Mouse (Mus musculus): ENCODE data around the gene Il34. TPM values are rescaled to one million over a fixed set of nuclear protein-coding genes. Genes with fewer than 3 reads are reported as not detected.
A peak's percentile ranks its signal among the peaks of the same experiment; 100 is the strongest.

Gene Il34
- polyA plus RNA-seq, 2 experiments from 2014 or later, result not detected

- ATAC-seq, result no peak
These were observed 100.1 kb downstream of the Il34 start for GRCm38 (mm10) chr8:110705391-110706287.

DNA sequence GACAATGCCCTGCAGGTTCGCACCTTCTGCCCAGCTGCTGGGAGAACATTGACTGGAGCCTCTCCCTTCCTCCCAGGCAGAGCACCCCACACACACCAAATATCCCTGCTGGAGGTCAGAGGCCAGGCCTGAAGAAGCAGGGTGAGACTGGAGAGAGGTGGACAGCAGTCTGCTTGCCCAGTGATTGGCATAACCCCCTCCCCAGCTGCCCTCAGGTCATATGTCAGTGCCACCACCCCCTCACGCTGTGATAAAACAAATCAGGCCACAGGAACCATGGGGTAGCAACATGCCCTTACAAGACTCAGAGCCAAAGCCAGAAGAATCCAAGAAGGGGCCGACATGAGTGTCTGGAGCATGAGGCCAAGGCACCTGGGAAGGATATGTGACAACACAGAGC lies 101.6 kb downstream of the Il34 start:
- ATAC-seq, result no peak

DNA sequence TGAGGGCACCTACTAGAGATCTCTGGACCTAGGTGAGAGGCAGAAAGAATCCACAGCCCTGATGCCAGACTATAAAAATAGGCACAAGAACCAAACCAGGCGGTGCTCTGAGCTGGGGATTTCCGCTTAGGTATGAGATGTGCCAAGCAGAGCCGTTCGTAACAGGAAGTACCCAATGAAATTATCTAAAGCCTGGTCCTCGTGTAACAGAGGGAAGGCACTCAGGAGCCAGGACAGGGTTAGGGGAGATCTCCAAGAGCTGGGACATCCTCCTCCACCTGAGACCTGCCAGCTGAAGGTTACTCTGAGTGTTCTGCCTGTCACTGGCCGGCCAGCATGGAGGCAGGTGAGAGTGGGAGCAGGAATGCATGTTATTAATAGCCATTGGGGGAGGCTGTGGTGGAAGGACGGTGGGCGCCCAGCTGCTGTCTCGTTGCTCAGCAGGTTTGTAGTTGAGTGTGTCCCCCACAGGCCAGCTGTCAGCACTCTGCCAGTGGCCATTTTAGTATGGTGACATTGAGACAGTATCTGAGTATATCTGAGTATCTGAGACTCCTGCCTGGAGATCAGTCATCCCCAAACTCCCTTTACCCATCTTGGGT lies 102.2 kb downstream of the Il34 start:
- peak; percentile 84 for ATAC-seq

GRCm38 (mm10) chr8:110702636-110703459 lies 102.9 kb downstream of the Il34 start:
- no peak for ATAC-seq

- ATAC-seq, result no peak
These were observed 105.2 kb downstream of the Il34 start for GRCm38 (mm10) chr8:110700561-110700960.

GRCm38 (mm10) chr8:110699501-110699900 lies 106.2 kb downstream of the Il34 start:
- ATAC-seq, result no peak

GRCm38 (mm10) chr8:110698098-110698497 lies 107.6 kb downstream of the Il34 start:
- ATAC-seq, result no peak

DNA sequence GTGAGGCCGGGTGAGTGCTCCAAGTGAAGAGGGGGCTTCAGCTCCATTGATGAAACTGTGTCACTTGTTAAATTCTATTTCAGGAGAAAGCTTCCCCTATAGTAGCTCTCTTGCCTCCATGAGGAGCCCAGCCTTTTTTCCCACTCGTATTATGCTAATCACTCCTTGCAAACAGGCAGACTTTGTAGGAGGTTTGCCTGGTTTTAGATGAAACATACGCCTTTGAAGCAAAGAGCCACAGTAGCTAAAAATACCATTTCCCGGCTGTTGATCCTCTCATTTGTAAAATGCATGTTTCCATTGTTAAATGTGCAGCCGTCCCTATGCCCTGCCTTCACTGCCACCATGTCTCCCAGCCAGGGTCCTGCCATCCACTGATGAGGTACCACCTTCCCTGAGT lies 108.2 kb downstream of the Il34 start:
- no peak for ATAC-seq

DNA sequence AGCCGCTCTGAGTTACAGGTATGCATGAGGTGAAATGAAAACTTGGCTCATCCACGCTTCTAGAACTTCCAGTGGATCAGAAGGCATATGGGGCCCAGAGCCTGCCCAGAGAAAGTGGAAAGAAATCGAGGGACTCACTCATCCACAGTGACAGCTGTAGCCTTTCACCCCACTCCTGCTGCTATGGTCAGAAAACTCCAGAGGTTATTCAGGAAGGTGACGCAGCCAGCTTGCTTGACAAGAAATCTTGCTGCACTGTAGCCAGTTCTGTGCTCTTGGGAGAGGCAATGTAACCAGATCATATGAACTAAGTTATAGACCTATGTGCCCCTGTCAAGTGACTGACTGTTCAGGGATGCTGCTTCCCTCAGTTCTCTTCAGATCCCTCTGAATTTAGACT lies 109.7 kb downstream of the Il34 start:
- ATAC-seq, result no peak

GRCm38 (mm10) chr8:110695431-110695830 lies 110.3 kb downstream of the Il34 start:
- ATAC-seq, result no peak

GRCm38 (mm10) chr8:110694826-110695225 lies 110.9 kb downstream of the Il34 start:
- ATAC-seq, result no peak

DNA sequence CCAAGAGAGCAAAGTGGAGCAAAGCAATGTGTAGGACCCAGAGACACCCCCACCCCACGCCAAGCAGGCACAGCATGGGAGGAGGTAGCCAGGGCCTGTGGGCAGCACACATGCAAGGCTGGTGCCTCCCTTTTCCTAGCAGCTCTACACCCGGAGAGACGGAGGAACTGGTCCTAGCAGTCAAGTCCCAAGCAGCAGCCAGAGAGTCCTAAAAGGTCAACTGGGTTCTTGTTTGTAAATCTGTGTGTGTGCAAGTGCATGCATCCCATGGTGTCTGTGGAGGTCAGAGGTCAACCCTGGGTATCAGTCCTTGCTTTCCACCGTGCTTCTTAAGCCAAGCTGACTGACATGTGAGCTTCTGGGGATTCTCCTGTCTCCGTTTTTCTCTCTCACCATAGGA lies 111.5 kb downstream of the Il34 start:
- no peak for ATAC-seq

Other genes starting within 250 kb of the Il34 start
- gene Vac14, start 187.3 kb downstream of the Il34 start, polyA plus RNA-seq (2017; shearing (Covaris generic)), result 1 to 10 TPM; 6.6 to 7.6 TPM
- gene Mtss1l, start 84.4 kb downstream of the Il34 start, polyA plus RNA-seq (2017; shearing (Covaris generic)), result under 1 TPM in 1 of 2 experiments, not detected in 1; 0.21 TPM
- 10 to 100 TPM; 52.3 to 53.6 TPM for gene Cog4, start 40.7 kb upstream of the Il34 start, polyA plus RNA-seq (2017; shearing (Covaris generic))
- 10 to 100 TPM; 79.7 to 89.2 TPM for gene Sf3b3, start 40.9 kb upstream of the Il34 start, polyA plus RNA-seq (2017; shearing (Covaris generic))
- 1 to 10 TPM; 1.9 to 2.3 TPM for gene Fuk, start 96.6 kb upstream of the Il34 start, polyA plus RNA-seq (2017; shearing (Covaris generic))
- 10 to 100 TPM in 1 of 2 experiments, 1 to 10 TPM in 1; 8.7 to 10.1 TPM for gene St3gal2, start 114.0 kb upstream of the Il34 start, polyA plus RNA-seq (2017; shearing (Covaris generic))
- gene Ddx19a, start 191.9 kb upstream of the Il34 start, polyA plus RNA-seq (2017; shearing (Covaris generic)), result 10 to 100 TPM; 13.2 to 14.0 TPM
- 1 to 10 TPM; 6.5 to 8.2 TPM for gene Ddx19b, start 225.8 kb upstream of the Il34 start, polyA plus RNA-seq (2017; shearing (Covaris generic))
- 10 to 100 TPM; 14.0 to 20.3 TPM for gene Aars, start 227.2 kb upstream of the Il34 start, polyA plus RNA-seq (2017; shearing (Covaris generic))